Mouse (Mus musculus): ENCODE results near the gene Bsx.

The Bsx gene

DNA sequence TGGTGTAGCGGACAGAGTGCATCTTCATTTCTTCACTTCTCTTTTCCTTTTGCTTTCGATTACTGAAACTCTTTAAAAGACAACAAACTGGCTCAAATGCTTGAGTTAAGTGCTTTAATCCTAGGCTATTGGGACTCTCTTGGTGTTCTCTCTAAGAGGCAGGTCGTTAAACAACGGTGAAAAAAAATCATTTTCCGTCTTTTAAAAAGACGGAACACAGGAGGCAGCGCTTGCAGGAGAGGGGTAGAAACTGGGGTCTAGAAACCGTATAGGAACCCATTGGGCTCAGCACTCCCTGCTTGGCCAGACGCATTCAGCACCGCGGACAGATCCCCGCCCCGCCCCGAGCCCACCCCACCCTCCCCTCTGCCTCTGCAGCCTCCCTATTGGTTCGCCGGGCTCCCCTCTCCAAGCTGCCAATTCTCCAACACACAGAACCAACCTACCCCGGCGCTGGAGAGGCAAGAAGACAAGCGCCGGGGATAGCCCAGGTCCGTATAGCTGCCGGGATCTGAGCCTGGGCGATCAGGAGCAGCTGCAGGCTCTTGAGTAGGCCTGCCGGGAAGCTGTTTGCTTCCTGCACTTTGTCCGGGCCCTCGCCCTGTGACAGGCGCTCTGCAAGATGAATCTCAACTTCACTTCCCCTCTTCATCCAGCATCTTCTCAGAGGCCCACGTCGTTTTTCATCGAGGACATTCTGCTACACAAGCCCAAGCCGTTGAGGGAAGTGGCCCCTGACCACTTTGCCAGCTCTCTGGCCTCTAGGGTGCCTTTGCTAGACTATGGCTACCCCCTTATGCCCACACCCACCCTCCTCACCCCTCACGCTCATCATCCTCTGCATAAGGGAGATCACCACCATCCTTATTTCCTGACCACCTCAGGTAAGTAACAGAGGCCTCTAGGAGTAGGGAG is at the start of gene Bsx:
Gene Bsx, plus strand, starts transcription at position 572 of the 915 bp plus-strand sequence.
- no peak for DNase-seq (ENCODE audit: low spot score)

GRCm38 (mm10) chr9:40825601-40826000 is 48.3 kb upstream of the Bsx start:
- no peak for DNase-seq (ENCODE audit: low spot score)

DNA sequence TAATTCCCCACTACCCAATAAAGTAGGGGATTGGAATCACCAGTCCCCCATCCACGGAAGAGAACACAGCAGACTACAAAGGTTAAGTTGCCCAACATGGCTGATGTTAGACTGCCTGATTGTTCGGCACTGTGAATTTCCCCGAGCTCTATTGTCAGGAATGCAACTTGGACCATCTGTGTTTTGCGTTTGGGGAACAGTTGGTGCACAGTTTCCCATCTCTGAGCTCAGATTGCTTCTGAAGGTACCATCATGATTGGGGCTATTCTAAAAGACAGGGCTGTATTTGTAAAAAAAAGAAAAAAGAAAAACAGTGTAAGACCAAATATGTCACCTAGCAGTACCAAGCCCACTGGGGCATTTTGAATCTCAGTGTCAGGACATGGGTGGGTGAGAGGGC is 46.6 kb upstream of the Bsx start:
- DNase-seq (ENCODE audit: low spot score): no peak

- peak; percentile 64 for DNase-seq (ENCODE audit: low spot score)
Observed at GRCm38 (mm10) chr9:40834569-40834968, 39.4 kb upstream of the Bsx start.

DNA sequence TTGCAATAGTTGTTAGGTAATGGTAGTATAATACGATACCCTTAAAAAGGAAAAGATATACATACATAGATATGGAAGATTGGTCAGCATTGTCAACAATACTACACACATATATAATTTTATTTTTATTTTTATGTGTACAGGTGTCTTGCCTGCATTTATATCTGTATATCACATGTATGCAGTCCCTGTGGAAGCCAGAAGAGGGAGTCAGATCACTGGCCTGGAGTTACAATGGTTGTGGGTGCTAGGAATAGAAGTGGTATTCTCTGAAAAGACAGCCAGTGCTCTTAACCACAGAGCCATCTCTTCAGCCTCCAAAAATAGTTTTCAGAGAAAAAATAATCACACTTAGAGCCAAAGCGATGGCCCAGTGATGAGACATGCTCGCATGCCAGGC is 37.2 kb upstream of the Bsx start:
- DNase-seq (ENCODE audit: low spot score): no peak

DNA sequence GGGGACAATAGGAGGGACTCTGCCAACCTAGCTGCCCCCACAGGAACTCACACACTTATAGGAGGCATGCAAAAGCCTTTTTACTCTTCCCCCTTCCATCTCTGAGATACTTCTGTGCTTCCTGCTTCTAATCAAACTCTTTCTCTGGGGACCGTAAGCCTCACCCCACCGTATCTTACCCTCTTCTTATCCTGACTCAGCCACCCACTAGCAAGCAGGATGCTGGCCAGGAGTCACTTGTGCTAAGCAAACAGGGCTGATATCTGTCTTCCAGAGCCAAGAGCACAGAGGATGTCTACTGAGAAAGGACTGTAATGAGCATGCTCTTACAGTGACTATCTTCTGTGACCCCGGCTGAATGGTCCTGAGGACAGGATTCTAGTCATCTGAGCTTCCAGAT is 34.3 kb upstream of the Bsx start:
- DNase-seq (ENCODE audit: low spot score): no peak

- no peak for DNase-seq (ENCODE audit: low spot score)
Observed at GRCm38 (mm10) chr9:40851515-40851914, 22.4 kb upstream of the Bsx start.

DNA sequence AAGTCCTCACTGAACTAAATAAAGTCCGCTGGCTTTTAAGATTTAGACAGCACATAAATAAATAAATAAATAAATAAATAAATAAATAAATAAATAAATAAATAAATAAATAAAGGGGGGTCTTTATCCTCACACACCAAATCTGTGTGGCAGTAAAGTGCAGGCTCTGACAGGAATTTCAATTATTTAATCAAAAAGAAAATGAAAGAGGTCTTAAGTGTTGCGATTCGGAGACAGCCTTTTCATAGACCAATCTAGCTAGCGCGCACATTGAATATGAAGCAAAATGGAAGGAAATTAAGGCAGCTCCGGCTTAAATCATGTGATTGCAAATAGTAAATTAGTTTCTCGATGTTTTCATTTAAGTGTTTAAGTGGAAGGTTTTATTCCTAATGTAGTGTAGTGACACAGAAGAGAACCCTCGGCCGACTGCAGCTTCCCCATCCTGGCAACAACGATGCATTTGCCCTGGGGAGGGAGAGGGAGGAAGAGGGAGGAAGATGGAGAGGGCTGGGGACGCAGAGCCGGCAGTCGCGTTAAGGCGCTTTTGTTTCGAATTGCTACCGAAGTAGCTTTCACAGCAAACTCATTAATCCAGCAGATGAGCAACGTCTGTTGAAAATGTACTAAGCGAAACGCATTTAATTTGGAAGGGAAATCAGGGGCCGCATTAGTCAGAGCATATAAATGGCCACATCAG is 15.3 kb upstream of the Bsx start:
- no peak for DNase-seq (ENCODE audit: low spot score)

DNA sequence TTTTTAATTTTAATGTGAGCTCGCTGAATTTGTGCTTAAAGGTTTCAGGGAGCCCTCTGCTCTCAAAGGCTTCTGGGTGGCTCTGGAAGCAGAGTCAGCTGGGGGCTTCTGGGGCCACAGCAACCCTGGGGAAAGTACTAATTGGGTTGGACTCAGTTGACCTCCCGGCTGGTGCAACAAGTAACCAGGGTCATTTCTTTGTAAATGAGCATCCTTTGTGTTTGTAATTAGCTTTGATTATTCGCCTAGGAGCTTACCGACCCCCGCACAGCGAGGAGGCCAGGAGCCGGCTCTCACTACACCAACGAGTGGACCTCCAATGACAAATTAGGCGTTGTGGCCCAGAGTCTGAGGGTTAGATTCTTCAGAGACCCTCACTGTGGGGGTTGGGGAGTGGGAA is 14.7 kb upstream of the Bsx start:
- no peak for DNase-seq (ENCODE audit: low spot score)

- no peak for DNase-seq (ENCODE audit: low spot score)
Observed at GRCm38 (mm10) chr9:40870331-40870730, 3.6 kb upstream of the Bsx start.

DNA sequence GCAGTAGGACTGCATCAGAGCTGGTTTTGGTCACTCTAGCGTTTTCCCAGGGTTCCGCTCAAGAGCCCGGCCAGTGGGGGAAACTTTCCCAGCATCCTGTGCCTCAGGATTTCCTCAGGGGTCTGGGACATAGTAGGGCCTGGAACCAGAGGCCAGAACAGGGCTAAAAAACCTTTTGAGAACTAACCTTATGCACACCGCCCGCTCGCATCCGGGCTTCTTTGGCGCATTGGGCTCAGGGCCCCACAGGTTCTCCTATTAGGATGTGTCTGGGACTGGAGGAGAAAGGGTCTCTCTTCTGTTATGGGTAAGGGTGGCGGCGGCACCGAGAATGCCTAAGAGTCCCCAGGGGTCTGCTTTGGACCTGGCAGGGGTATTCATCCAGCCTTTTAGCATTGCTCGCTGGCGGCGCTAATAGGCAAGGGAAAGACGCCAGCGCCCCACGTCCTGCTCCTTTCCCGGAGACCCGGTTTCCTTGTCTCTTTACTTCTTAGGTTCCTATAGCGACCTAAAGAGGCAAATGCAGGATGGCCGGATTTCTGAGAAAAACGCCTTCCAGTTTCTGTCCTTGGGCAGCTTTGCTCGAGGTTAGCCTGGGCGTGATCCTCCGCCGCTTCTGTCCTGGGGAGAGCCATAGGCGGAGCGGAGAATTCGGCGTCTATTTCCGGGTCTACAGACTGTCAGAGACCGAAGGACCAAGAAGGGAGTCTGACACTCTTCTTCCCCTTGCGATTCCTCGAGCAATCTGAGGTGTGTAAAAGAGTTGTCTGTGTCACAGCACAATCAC is 2.4 kb upstream of the Bsx start:
- no peak for DNase-seq (ENCODE audit: low spot score)

GRCm38 (mm10) chr9:40872156-40872478 is 1.8 kb upstream of the Bsx start:
- peak; percentile 4 for DNase-seq (ENCODE audit: low spot score)

DNA sequence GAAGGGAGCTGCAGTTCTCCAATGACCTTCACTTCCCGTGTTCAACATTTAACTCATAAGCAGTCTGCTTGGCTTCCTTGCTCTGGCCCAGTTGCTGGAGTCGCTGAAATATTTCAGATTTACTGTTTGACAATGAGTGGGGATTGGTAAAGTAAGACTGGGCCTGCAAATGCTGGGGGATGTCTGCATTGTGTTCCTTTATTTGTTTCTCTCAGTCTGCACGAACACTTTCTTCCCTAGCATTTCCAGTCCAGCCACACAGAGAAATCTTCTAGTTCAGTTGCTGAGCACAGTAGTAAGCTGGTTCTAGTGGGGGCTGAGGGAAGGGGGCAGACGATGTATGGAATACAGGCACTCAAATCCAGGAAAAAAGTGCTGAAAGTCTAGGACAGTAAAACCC is 1.0 kb downstream of the Bsx start:
- DNase-seq (ENCODE audit: low spot score): no peak

- no peak for DNase-seq (ENCODE audit: low spot score)
Observed at GRCm38 (mm10) chr9:40875431-40875830, 1.5 kb downstream of the Bsx start.

DNA sequence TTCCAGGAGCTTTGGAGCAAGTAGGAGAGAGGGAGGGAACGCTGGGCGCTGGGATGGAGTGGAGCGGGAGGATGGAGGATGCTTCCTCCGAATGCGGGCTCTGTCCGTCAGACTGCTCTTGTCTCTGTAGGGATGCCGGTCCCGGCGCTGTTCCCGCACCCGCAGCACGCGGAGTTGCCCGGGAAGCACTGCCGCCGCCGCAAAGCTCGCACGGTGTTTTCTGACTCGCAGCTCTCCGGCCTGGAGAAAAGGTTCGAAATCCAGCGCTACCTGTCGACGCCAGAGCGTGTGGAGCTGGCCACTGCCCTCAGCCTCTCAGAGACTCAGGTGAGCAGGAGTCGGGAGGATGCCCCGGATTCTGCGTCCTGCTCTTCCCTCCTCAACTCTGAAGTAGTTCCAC is 2.2 kb downstream of the Bsx start:
- no peak for DNase-seq (ENCODE audit: low spot score)

- no peak for DNase-seq (ENCODE audit: low spot score)
Observed at GRCm38 (mm10) chr9:40876693-40877092, 2.8 kb downstream of the Bsx start.

DNA sequence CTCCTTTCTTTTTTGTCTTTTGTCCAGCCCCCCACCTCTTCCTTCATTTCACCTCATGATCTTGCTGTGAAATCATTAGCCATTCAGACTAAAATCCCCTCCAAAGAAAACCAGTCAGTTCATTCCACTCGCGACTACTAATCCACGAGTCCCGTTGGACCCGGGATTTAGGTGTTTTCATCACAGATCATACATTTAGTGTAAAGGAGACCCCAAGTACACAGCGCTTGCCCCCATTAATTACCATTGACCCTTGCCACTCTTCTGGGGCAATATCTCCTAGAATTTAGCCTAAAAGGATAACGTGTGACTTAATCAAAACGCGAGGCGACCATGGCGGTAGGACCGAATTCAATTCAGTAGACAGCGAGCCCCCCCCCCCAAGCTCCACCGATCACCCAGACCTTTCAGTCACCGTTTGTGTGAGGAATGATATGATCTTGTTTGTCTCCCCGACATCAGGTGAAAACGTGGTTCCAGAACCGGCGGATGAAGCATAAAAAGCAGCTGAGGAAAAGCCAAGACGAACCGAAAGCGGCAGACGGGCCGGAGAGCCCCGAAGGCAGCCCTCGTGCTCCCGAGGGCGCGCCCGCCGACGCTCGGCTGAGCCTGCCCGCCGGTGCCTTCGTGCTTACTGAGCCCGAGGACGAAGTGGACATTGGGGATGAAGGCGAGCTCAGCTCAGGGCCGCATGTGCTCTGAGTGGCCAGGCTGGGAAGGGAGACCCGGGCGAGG is 3.4 kb downstream of the Bsx start:
- no peak for DNase-seq (ENCODE audit: low spot score)

GRCm38 (mm10) chr9:40877881-40878235 is 3.9 kb downstream of the Bsx start:
- no peak for DNase-seq (ENCODE audit: low spot score)

GRCm38 (mm10) chr9:40878291-40878945 is 4.5 kb downstream of the Bsx start:
- DNase-seq (ENCODE audit: low spot score): no peak

- no peak for DNase-seq (ENCODE audit: low spot score)
Observed at GRCm38 (mm10) chr9:40878998-40879397, 5.1 kb downstream of the Bsx start.

DNA sequence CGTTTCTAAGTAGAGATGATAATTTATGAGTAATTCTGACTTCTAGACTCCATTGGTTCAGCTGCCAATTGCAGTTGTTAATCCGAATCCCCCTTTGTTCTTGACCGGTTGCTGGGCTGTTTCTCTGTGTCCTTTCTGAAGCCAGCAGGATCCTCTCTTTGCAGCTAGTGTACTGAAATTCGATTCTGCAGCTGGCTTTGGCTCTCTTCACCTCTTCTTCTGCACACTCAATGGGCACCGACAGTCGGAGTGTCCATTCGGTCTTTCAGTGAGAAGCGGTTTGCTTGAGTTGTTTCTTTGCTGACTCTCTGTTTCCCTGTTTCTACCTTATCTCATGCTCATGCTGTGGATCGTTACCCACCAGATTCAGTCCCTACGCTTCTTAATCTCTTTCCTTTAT is 11.7 kb downstream of the Bsx start:
- no peak for DNase-seq (ENCODE audit: low spot score)

DNA sequence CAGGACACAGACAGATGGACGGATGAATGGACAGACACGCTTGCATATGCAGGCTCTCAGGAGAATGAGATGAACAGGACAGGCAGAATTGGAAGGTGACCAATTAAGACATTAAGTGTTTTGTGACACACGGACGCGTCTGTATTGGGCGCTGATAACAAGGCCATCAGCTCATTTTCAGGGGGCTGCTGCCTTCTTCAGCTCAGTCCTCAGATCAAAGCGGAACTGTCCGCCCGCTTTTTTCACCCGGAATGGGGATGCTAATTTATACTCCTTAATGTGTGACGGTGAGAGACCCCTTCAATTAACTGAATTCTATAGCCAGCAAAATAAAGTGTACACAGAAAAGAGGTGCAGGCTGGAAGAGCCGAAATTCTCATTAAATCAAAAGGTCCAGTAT is 15.5 kb downstream of the Bsx start:
- no peak for DNase-seq (ENCODE audit: low spot score)
